Mouse (Mus musculus) bone marrow, adult 2 months (tissue): ENCODE results near the gene Dnah9.

Experiments used
- CTCF ChIP-seq: fragments of 200-500 bp; IDR thresholded peaks from 2 replicates; pipeline ENCODE4 v1.5.1; 2011; ENCODE audit warnings: low read length, control low read depth; ENCODE audit not compliant: control insufficient read depth, insufficient read depth
- POLR2A ChIP-seq: fragments of 200-500 bp; IDR thresholded peaks from 2 replicates; pipeline ENCODE4 v1.6.1; 2011; ENCODE audit warnings: low read depth, mild to moderate bottlenecking, control low read depth, low read length, borderline replicate concordance; ENCODE audit not compliant: control insufficient read depth

- no peak for TF ChIP-seq CTCF
- no peak for TF ChIP-seq POLR2A
Observed at GRCm38 (mm10) chr11:65975871-65976270, 192.5 kb downstream of the Dnah9 start.
